In the genomic region with DNA sequence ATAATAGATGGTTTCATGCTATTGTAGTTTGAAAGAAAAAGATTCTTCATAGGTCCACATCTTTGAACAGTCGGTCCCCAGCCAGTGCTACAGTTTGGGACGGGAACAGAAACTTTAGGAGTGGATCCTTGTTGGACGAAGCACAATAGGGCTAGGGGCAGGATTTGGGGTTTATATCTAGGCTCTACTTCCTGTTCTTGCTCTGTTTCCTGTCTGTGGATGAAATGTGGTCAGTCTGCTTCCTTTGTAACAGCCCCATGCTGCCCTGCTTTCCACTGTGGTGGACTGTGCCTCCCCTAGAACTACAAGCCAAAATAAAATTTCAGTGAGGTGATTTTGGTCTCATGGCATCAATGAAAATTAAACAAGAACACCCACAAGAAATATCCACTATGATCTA, we compare ENCODE assay signal across 11 mouse cellular contexts.
"Had no signal": no experiment of that assay in that cellular context is flagged by ENCODE, and none has a peak within 500 bp of the region (broad histone marks: within the 10 kb centered on the region; RNA-seq: fewer than 3 reads in every experiment).

No protein-coding gene starts in this region.

- DNase-seq: lung, adult 2 months; lung, postnatal 14 days; lung, postnatal 36 days; right cerebral cortex, postnatal 14 days; spleen, adult 18-20 months; thymus, adult 18-20 months; thymus, postnatal 14 days; thymus, postnatal 36 days had no signal

- ATAC-seq: lung, postnatal 0 days; midbrain, embryonic 13.5 days; midbrain, embryonic 15.5 days had no signal
